Mouse (Mus musculus): ENCODE measurements around the gene Glb1. TPM values are rescaled to one million over a fixed set of nuclear protein-coding genes. Genes with fewer than 3 reads are reported as not detected.
A peak's percentile ranks its signal among the peaks of the same experiment; 100 is the strongest.

Glb1 gene
- polyA plus RNA-seq, 1 experiment from 2014 or later: 24.4 TPM

GRCm38 (mm10) chr9:114407676-114408075, 6.8 kb downstream of the Glb1 start:
- H3K4me1 ChIP-seq (ENCODE audit: control insufficient read depth, insufficient read depth, low read length): no peaks in the 10 kb centered on the region
- no peak overlapping the region for H3K27ac ChIP-seq (replicated peaks; ENCODE audit: low read depth, low read length)
- H3K9ac ChIP-seq (ENCODE audit: low read length): no peak overlapping the region
- H3K36me3 ChIP-seq (ENCODE audit: control insufficient read depth, insufficient read depth, low read length): peaks cover 28% of the 10 kb centered on the region
- WGBS: 94% methylated on average over 2 of the region's 2 CpGs
- H3K4me3 ChIP-seq (ENCODE audit: low read depth, low read length): no peak overlapping the region
- H3K4me2 ChIP-seq (ENCODE audit: low read depth, severe bottlenecking): no peak overlapping the region
- no peak for ATAC-seq (ENCODE audit: insufficient number of reproducible peaks, low FRiP score, low TSS enrichment, low read depth)
- no peak for DNase-seq (ENCODE audit: low spot score)
- H3K9me3 ChIP-seq (ENCODE audit: control insufficient read depth, low read length): no peaks in the 10 kb centered on the region; the same call in 1 of the 2 replicates
- H3K27me3 ChIP-seq (ENCODE audit: control insufficient read depth, insufficient read depth, low read length): no peaks in the 10 kb centered on the region

GRCm38 (mm10) chr9:114410313-114410862, 9.5 kb downstream of the Glb1 start:
- ATAC-seq (ENCODE audit: insufficient number of reproducible peaks, low FRiP score, low TSS enrichment, low read depth): no peak
- no peak overlapping the region for H3K9ac ChIP-seq (ENCODE audit: low read length)

DNA sequence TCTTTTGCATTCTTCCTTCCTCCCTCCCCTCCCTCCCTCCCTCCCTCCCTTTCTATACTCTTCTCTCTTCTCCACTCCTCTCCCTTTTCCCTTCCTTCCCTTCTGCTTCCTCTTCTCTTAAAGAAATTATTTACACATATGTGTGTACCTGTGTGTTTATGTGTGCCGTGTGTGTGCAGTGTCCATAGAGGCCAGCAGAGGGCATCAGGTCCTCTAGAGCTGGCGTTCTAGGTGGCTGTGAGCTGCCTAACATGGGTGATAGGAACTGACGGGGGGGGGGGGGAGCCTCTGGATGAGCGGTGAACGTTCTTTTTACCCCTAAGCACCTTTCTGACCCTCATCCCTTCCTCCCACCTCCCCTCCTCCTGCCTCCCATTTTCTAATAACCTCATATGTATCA, 10.4 kb downstream of the Glb1 start:
- 83% methylated on average over 5 of the region's 5 CpGs for WGBS
- Histone ChIP-seq H3K4me2 (ENCODE audit: low read depth, severe bottlenecking) (no peak overlapping the region), H3K9ac (ENCODE audit: low read length) (no peak overlapping the region), H3K27ac (replicated peaks; ENCODE audit: low read depth, low read length) (no peak overlapping the region), H3K4me1 (ENCODE audit: control insufficient read depth, insufficient read depth, low read length) (no peaks in the 10 kb centered on the region), H3K4me3 (ENCODE audit: low read depth, low read length) (no peak overlapping the region), H3K9me3 (ENCODE audit: control insufficient read depth, low read length) (no peaks in the 10 kb centered on the region; the same call in 1 of the 2 replicates), H3K36me3 (ENCODE audit: control insufficient read depth, insufficient read depth, low read length) (peaks cover 13% of the 10 kb centered on the region; the same call in 1 of the 2 replicates), H3K27me3 (ENCODE audit: control insufficient read depth, insufficient read depth, low read length) (no peaks in the 10 kb centered on the region)
- DNase-seq (ENCODE audit: low spot score) (no peak), ATAC-seq (ENCODE audit: insufficient number of reproducible peaks, low FRiP score, low TSS enrichment, low read depth) (no peak)

More at GRCm38 (mm10) chr9:114410313-114410862, 9.5 kb downstream of the Glb1 start:
- Histone ChIP-seq H3K4me1 (ENCODE audit: control insufficient read depth, insufficient read depth, low read length) (no peaks in the 10 kb centered on the region), H3K4me2 (ENCODE audit: low read depth, severe bottlenecking) (no peak overlapping the region), H3K36me3 (ENCODE audit: control insufficient read depth, insufficient read depth, low read length) (peaks cover 19% of the 10 kb centered on the region; the same call in 1 of the 2 replicates), H3K4me3 (ENCODE audit: low read depth, low read length) (no peak overlapping the region), H3K9me3 (ENCODE audit: control insufficient read depth, low read length) (no peaks in the 10 kb centered on the region; the same call in 1 of the 2 replicates), H3K27ac (replicated peaks; ENCODE audit: low read depth, low read length) (no peak overlapping the region), H3K27me3 (ENCODE audit: control insufficient read depth, insufficient read depth, low read length) (no peaks in the 10 kb centered on the region)
- no peak for DNase-seq (ENCODE audit: low spot score)
- 96% methylated on average over 11 of the region's 11 CpGs for WGBS

DNA sequence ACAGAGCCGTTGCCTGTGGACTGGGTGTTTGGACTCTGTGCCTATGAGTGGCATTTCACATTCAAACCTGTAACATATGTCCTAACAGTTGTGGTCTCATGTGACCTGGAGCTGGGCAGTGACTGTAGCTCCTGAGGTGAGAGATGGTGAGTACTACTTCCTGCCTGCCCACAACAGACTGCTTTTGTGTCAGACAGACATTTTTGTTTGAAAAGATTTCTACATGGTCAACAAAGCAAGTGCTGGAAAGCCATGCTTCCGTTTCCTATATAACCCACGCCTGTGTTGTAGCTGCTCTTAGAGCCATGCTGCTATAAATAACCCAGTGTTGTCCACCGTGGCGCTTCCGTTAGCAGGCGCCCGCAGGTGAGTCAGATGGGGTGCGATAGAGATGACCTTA, 11.5 kb downstream of the Glb1 start:
- ATAC-seq (ENCODE audit: insufficient number of reproducible peaks, low FRiP score, low TSS enrichment, low read depth) (no peak), DNase-seq (ENCODE audit: low spot score) (no peak)
- H3K27me3 ChIP-seq (ENCODE audit: control insufficient read depth, insufficient read depth, low read length): no peaks in the 10 kb centered on the region
- H3K27ac ChIP-seq (replicated peaks; ENCODE audit: low read depth, low read length): no peak overlapping the region
- WGBS: 94% methylated on average over 9 of the region's 9 CpGs
- no peak overlapping the region for H3K4me3 ChIP-seq (ENCODE audit: low read depth, low read length)
- H3K9me3 ChIP-seq (ENCODE audit: control insufficient read depth, low read length): no peaks in the 10 kb centered on the region; the same call in 1 of the 2 replicates
- H3K4me2 ChIP-seq (ENCODE audit: low read depth, severe bottlenecking): no peak overlapping the region
- peaks cover 13% of the 10 kb centered on the region; the same call in 1 of the 2 replicates for H3K36me3 ChIP-seq (ENCODE audit: control insufficient read depth, insufficient read depth, low read length)
- no peaks in the 10 kb centered on the region for H3K4me1 ChIP-seq (ENCODE audit: control insufficient read depth, insufficient read depth, low read length)
- no peak overlapping the region for H3K9ac ChIP-seq (ENCODE audit: low read length)

- Histone ChIP-seq H3K27me3 (ENCODE audit: control insufficient read depth, insufficient read depth, low read length) (no peaks in the 10 kb centered on the region), H3K4me1 (ENCODE audit: control insufficient read depth, insufficient read depth, low read length) (no peaks in the 10 kb centered on the region), H3K27ac (replicated peaks; ENCODE audit: low read depth, low read length) (no peak overlapping the region), H3K9me3 (ENCODE audit: control insufficient read depth, low read length) (no peaks in the 10 kb centered on the region; the same call in 1 of the 2 replicates), H3K36me3 (ENCODE audit: control insufficient read depth, insufficient read depth, low read length) (peaks cover 9% of the 10 kb centered on the region; the same call in 1 of the 2 replicates), H3K9ac (ENCODE audit: low read length) (no peak overlapping the region), H3K4me3 (ENCODE audit: low read depth, low read length) (no peak overlapping the region), H3K4me2 (ENCODE audit: low read depth, severe bottlenecking) (no peak overlapping the region)
- WGBS: 83% methylated on average over 12 of the region's 12 CpGs
- DNase-seq (ENCODE audit: low spot score): no peak
- no peak for ATAC-seq (ENCODE audit: insufficient number of reproducible peaks, low FRiP score, low TSS enrichment, low read depth)
Measured at GRCm38 (mm10) chr9:114413866-114414265, 13.0 kb downstream of the Glb1 start.

DNA sequence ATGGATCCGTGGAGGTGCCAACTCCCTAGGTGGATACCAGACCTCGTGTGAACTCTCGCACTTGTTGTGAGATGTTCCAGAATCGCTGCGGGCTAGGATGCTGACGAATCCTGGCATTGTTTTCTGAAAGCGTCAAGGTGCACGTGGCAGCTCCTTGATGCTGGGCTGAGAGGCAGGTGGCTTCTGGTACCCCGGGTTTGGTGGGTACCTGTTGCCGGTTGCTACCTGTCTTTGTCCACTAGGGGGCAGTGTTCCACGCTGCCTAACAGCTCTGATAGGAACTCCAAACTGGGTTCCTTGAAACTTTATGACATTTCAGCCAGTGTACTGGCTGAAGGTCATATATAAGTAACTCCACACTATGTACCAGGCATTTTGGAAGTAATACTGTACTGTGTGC, 14.8 kb downstream of the Glb1 start:
- no peak overlapping the region for H3K4me2 ChIP-seq (ENCODE audit: low read depth, severe bottlenecking)
- 17% methylated on average over 11 of the region's 11 CpGs for WGBS
- no peaks in the 10 kb centered on the region for H3K27me3 ChIP-seq (ENCODE audit: control insufficient read depth, insufficient read depth, low read length)
- no peaks in the 10 kb centered on the region for H3K4me1 ChIP-seq (ENCODE audit: control insufficient read depth, insufficient read depth, low read length)
- no peak for ATAC-seq (ENCODE audit: insufficient number of reproducible peaks, low FRiP score, low TSS enrichment, low read depth)
- H3K4me3 ChIP-seq (ENCODE audit: low read depth, low read length): no peak overlapping the region
- peak; percentile 75 for DNase-seq (ENCODE audit: low spot score)
- H3K9me3 ChIP-seq (ENCODE audit: control insufficient read depth, low read length): no peaks in the 10 kb centered on the region; the same call in 1 of the 2 replicates
- H3K36me3 ChIP-seq (ENCODE audit: control insufficient read depth, insufficient read depth, low read length): peaks cover 2% of the 10 kb centered on the region; the same call in 1 of the 2 replicates
- no peak overlapping the region for H3K27ac ChIP-seq (replicated peaks; ENCODE audit: low read depth, low read length)
- H3K9ac ChIP-seq (ENCODE audit: low read length): no peak overlapping the region

- Histone ChIP-seq H3K9ac (ENCODE audit: low read length) (no peak overlapping the region), H3K4me3 (ENCODE audit: low read depth, low read length) (no peak overlapping the region), H3K9me3 (ENCODE audit: control insufficient read depth, low read length) (no peaks in the 10 kb centered on the region), H3K4me1 (ENCODE audit: control insufficient read depth, insufficient read depth, low read length) (no peaks in the 10 kb centered on the region), H3K4me2 (ENCODE audit: low read depth, severe bottlenecking) (no peak overlapping the region), H3K27me3 (ENCODE audit: control insufficient read depth, insufficient read depth, low read length) (no peaks in the 10 kb centered on the region), H3K27ac (replicated peaks; ENCODE audit: low read depth, low read length) (no peak overlapping the region), H3K36me3 (ENCODE audit: control insufficient read depth, insufficient read depth, low read length) (no peaks in the 10 kb centered on the region; the same call in 1 of the 2 replicates)
- WGBS: 90% methylated on average over 21 of the region's 21 CpGs
- DNase-seq (ENCODE audit: low spot score): no peak
- no peak for ATAC-seq (ENCODE audit: insufficient number of reproducible peaks, low FRiP score, low TSS enrichment, low read depth)
Measured at GRCm38 (mm10) chr9:114416646-114417517, 16.0 kb downstream of the Glb1 start.

DNA sequence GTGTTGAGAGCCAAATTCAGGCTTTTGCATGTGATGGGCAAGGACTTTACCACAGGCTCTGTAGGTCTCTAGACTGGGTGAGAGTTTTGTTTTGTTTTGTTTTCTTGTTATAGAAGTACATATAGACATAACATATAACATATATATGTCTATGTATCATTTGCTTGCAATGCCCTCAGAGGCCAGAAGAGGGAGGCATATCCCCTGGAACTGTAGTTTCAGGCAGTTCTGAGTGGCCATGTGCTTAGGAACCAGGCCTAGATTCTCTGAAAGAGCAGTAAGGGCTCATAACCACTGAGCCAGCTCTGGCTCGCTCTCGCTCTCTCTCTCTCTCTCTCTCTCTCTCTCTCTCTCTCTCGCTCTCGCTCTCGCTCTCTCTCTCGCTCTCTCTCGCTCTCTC, 17.3 kb downstream of the Glb1 start:
- 92% methylated on average over 7 of the region's 7 CpGs for WGBS
- Histone ChIP-seq H3K9ac (ENCODE audit: low read length) (no peak overlapping the region), H3K36me3 (ENCODE audit: control insufficient read depth, insufficient read depth, low read length) (no peaks in the 10 kb centered on the region; the same call in 1 of the 2 replicates), H3K4me2 (ENCODE audit: low read depth, severe bottlenecking) (no peak overlapping the region), H3K9me3 (ENCODE audit: control insufficient read depth, low read length) (no peaks in the 10 kb centered on the region), H3K4me3 (ENCODE audit: low read depth, low read length) (no peak overlapping the region), H3K4me1 (ENCODE audit: control insufficient read depth, insufficient read depth, low read length) (no peaks in the 10 kb centered on the region), H3K27ac (replicated peaks; ENCODE audit: low read depth, low read length) (no peak overlapping the region), H3K27me3 (ENCODE audit: control insufficient read depth, insufficient read depth, low read length) (no peaks in the 10 kb centered on the region)
- peak; percentile 73 for DNase-seq (ENCODE audit: low spot score)
- no peak for ATAC-seq (ENCODE audit: insufficient number of reproducible peaks, low FRiP score, low TSS enrichment, low read depth)
